Comparison of ENCODE assay signal across 9 mouse cellular contexts in the genomic region with DNA sequence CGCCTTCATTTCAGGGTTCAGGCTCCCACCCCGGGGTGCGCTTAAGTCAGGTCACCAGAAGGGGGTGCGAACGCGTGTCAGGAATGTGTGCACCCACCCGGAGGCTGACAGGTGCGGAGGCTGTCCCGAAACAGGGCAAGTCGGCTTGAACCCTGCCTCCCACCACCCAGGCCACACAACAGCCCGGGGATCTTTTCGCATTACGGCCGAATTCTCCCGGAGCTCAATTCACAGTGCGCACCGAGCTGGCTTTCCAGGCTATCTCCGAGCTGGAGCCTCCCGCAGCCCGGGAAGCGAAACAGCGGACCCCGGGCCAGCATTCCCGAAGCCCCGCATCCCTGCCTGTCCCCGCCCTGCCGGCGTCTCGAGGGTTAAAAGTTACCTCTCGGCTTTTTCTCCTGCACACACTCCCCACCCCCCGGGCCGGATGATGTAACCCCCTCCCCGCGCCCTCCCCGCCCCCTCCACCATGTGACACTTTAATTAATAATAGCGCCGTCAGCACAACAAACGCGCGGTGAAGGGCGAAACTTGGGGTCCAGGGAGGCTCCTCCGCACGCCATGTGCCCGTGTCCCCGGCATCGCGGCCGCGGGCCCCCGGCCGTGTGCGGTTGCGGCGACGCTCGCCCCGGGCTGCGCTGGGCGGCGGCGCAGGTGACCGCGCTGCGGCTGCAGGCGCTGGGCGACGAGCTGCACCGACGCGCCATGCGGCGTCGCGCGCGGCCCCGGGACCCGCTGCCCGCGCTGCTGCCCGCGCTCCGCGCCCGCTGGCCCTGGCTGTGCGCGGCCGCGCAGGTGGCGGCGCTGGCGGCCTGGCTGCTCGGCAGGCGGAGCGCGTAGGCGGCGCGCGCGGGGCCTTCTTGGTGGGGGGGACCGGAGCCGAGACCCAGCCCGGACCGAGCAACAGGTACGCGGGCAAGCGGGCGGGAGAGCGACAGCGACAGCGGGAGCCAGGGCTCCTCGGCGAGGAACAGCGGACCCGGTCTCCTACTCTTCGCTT. TPM values are rescaled to one million over a fixed set of nuclear protein-coding genes. Genes with fewer than 3 reads are reported as not detected.
DNase-seq lines count a peak whose midpoint lies in the region; ATAC-seq and TF ChIP-seq lines count a peak whose summit lies in the region.
"Had no signal": no experiment of that assay in that cellular context is flagged by ENCODE, and none has a peak within 500 bp of the region (broad histone marks: within the 10 kb centered on the region; RNA-seq: fewer than 3 reads in every experiment).

No protein-coding gene starts in this region.

- peak overlapping the region; percentile 60 for H3K9ac ChIP-seq in forebrain, embryonic 12.5 days

- H3K36me3 ChIP-seq in forebrain, embryonic 12.5 days (replicated peaks): no peaks in the 10 kb centered on the region

- peak overlapping the region; percentile 96 for H3K4me2 ChIP-seq in forebrain, embryonic 12.5 days

- under 1% methylated on average over 109 of the region's 117 CpGs for WGBS in forebrain, embryonic 12.5 days

- peak overlapping the region; percentile 51 for H3K4me3 ChIP-seq in forebrain, embryonic 12.5 days (replicated peaks)

- H3K4me1 ChIP-seq in forebrain, embryonic 12.5 days: peaks cover 40% of the 10 kb centered on the region

- ATAC-seq in forebrain, embryonic 12.5 days (ENCODE audit: low FRiP score): 0 out of 2 replicates have a peak, but pooled peaks have one; percentile 66

- peak; percentile 26 to 37 for DNase-seq in left cerebral cortex, adult 18-20 months (ENCODE audit: low spot score in 2 of 2)
- DNase-seq in left cerebral cortex, adult 11 months (ENCODE audit: low spot score): no peak
- peak; percentile 37 for DNase-seq in brain, embryonic 14.5 days (ENCODE audit: low read depth)
- peak; percentile 32 for DNase-seq in kidney, postnatal 10 days
- DNase-seq in naive thymus-derived CD4-positive, alpha-beta T cell, adult 2 months (ENCODE audit: low read depth): peak; percentile 18
- DNase-seq in urinary bladder, postnatal 10 days (ENCODE audit: low spot score): no peak
- DNase-seq in spleen, adult 18-20 months: no peak

- no peak for TF ChIP-seq POLR2A in brain, embryonic 14.5 days (IDR thresholded peaks at IDR 0.05; ENCODE audit: borderline replicate concordance, extremely low read depth, insufficient read depth, insufficient read length, poor library complexity, severe bottlenecking)

- H3K9me3 ChIP-seq in forebrain, embryonic 12.5 days: no peaks in the 10 kb centered on the region

- TF ChIP-seq CTCF in brain, embryonic 14.5 days (IDR thresholded peaks at IDR 0.05; ENCODE audit: borderline replicate concordance, extremely low read depth, insufficient read depth, insufficient read length): peak; percentile 24; the same call in 1 of the 2 replicates

- H3K27ac ChIP-seq in forebrain, embryonic 12.5 days: no peak overlapping the region
- H3K27ac ChIP-seq: macrophage had no signal

- H3K27me3 ChIP-seq in forebrain, embryonic 12.5 days: peaks cover 95% of the 10 kb centered on the region

RNA-seq across cellular contexts. Expression of a gene that starts 5.1 kb away (rescaled TPM):
- total RNA-seq in left cerebral cortex, adult 18-20 months (2021): 10 to 100 TPM; 27.4 to 27.9 TPM
- 3.2 and 5.8 TPM in 2 replicates for polyA plus RNA-seq in brain, embryonic 14.5 days (2012; rRNA removed)
- polyA plus RNA-seq in forebrain, embryonic 12.5 days (2016; fragmentation: Nextera tagmentation; extraction: Ambion mirVana): 0.46 and 0.52 TPM in 2 replicates
- polyA plus RNA-seq: macrophage had no signal

RNA-seq across cellular contexts. Expression of a gene that starts 14.3 kb away (rescaled TPM):
- 10 to 100 TPM; 31.9 to 32.0 TPM for total RNA-seq in left cerebral cortex, adult 18-20 months (2021)
- polyA plus RNA-seq in brain, embryonic 14.5 days (2012; rRNA removed): 54.0 and 55.1 TPM in 2 replicates
- polyA plus RNA-seq in forebrain, embryonic 12.5 days (2016; fragmentation: Nextera tagmentation; extraction: Ambion mirVana): 41.5 and 41.7 TPM in 2 replicates

Comparison
In these comparisons a context has a peak if more than half of its experiments do, and no peak if none do; other contexts are left out.
1. DNase-seq: peak in left cerebral cortex, adult 18-20 months (2 of 2), brain, embryonic 14.5 days (single experiment), kidney, postnatal 10 days (single experiment) and naive thymus-derived CD4-positive, alpha-beta T cell, adult 2 months (single experiment); none in left cerebral cortex, adult 11 months (single experiment), urinary bladder, postnatal 10 days (single experiment) and spleen, adult 18-20 months (0 of 2).